Mouse (Mus musculus) CH12.LX (cell line): Measurements from ENCODE around the gene AU022252.

Experiments used
- BHLHE40 ChIP-seq: IDR thresholded peaks from 2 replicates; pipeline ENCODE4 v1.6.1; 2011; ENCODE audit warnings: mild to moderate bottlenecking, low read depth, low read length, improper control_type of control experiment
- CHD1 ChIP-seq: IDR thresholded peaks from 2 replicates; pipeline ENCODE4 v1.6.1; 2012; ENCODE audit warnings: low read depth, low read length, improper control_type of control experiment, inconsistent platforms
- CHD2 ChIP-seq: IDR thresholded peaks from 2 replicates; pipeline ENCODE4 v1.6.1; 2011; ENCODE audit warnings: low read length, improper control_type of control experiment
- CTCF ChIP-seq, 2 experiments: IDR thresholded peaks in 1 of 2; conservative IDR thresholded peaks in 1 of 2; 2 replicates each; pipeline ENCODE4 v1.5.1; 2011 to 2012; ENCODE audit warnings: low read depth in 2 of 2, low read length in 2 of 2, improper control_type of control experiment in 1 of 2, inconsistent platforms in 1 of 2, mild to moderate bottlenecking in 1 of 2, moderate library complexity in 1 of 2
- ELF1 ChIP-seq: IDR thresholded peaks from 2 replicates; pipeline ENCODE4 v1.6.1; 2014; ENCODE audit warnings: low read depth, mild to moderate bottlenecking, inconsistent platforms, low read length, improper control_type of control experiment
- JUND ChIP-seq: conservative IDR thresholded peaks from 2 replicates; pipeline ENCODE4 v1.6.1; 2011; ENCODE audit warnings: low read depth, low read length, improper control_type of control experiment
- MAFK ChIP-seq: IDR thresholded peaks from 2 replicates; pipeline ENCODE4 v1.6.1; 2011; ENCODE audit warnings: low read length, improper control_type of control experiment; ENCODE audit not compliant: insufficient replicate concordance
- MAZ ChIP-seq: IDR thresholded peaks from 2 replicates; pipeline ENCODE4 v1.6.1; 2012; ENCODE audit warnings: low read depth, mild to moderate bottlenecking, inconsistent platforms, low read length, improper control_type of control experiment, moderate library complexity
- MYC ChIP-seq: IDR thresholded peaks from 2 replicates; pipeline ENCODE4 v1.6.1; 2011; ENCODE audit warnings: low read depth, mild to moderate bottlenecking, improper control_type of control experiment, low read length
- POLR2A ChIP-seq: IDR thresholded peaks from 2 replicates; pipeline ENCODE4 v1.6.1; 2011; ENCODE audit warnings: low read depth, mild to moderate bottlenecking, improper control_type of control experiment, low read length
- SMC3 ChIP-seq: IDR thresholded peaks from 2 replicates; pipeline ENCODE4 v1.6.1; 2011; ENCODE audit warnings: low read depth, low read length, improper control_type of control experiment
- TCF12 ChIP-seq: IDR thresholded peaks from 2 replicates; pipeline ENCODE4 v1.6.1; 2014; ENCODE audit warnings: low read depth, mild to moderate bottlenecking, inconsistent platforms, low read length, improper control_type of control experiment

- no peak for TF ChIP-seq ELF1
- no peak for TF ChIP-seq JUND
- TF ChIP-seq MAFK, result no peak
- TF ChIP-seq CHD2, result no peak
- no peak for TF ChIP-seq POLR2A
- no peak for TF ChIP-seq BHLHE40
- TF ChIP-seq SMC3, result no peak
- TF ChIP-seq CTCF (conservative IDR thresholded peaks at IDR 0.05 in 1 of 2, IDR thresholded peaks at IDR 0.05 in 1 of 2; ENCODE audit: low read depth in 2 of 2, low read length in 2 of 2), result peak in 1 of 2 experiments; percentile 45; a peak in 2 of 4 replicates
- TF ChIP-seq TCF12, result no peak
- TF ChIP-seq MAZ, result no peak
- no peak for TF ChIP-seq CHD1
- TF ChIP-seq MYC, result no peak
Observed at GRCm38 (mm10) chr4:119259344-119260254, 27.1 kb upstream of the AU022252 start.
